Mouse (Mus musculus): ENCODE results near the gene Timm10. TPM values are rescaled to one million over a fixed set of nuclear protein-coding genes. Genes with fewer than 3 reads are reported as not detected.
"Not testable (repeated sequence)": the region's sequence is repeated elsewhere in the genome, so short reads cannot be mapped to it uniquely, and the experiment has no call there.

The Timm10 gene
- polyA plus RNA-seq, 1 experiment from 2014 or later: 28.5 TPM

- Histone ChIP-seq H3K4me2 (replicated peaks; ENCODE audit: low read depth, low read length) (peak overlapping the region; percentile 94), H3K9me3 (ENCODE audit: low read length) (no peaks in the 10 kb centered on the region), H3K9ac (replicated peaks; ENCODE audit: low read depth) (peak overlapping the region; percentile 44), H3K27me3 (replicated peaks; ENCODE audit: insufficient read depth, low read length) (no peaks in the 10 kb centered on the region), H3K4me3 (ENCODE audit: low read depth, low read length) (peak overlapping the region; percentile 75), H3K27ac (ENCODE audit: low read length) (peak overlapping the region; percentile 78), H3K4me1 (ENCODE audit: insufficient read depth, low read depth, low read length) (no peaks in the 10 kb centered on the region), H3K36me3 (ENCODE audit: insufficient read depth, low read length) (no peaks in the 10 kb centered on the region)
- ATAC-seq: peak; percentile 75
- under 1% methylated on average over 7 of the region's 16 CpGs for WGBS
- DNase-seq (ENCODE audit: low spot score): peak; percentile 95
- TF ChIP-seq EP300 (IDR thresholded peaks at IDR 0.05) (no peak), CTCF (IDR thresholded peaks at IDR 0.05) (peak; percentile 81)
Observed at GRCm38 (mm10) chr2:84799041-84799561, 27.7 kb upstream of the Timm10 start.

DNA sequence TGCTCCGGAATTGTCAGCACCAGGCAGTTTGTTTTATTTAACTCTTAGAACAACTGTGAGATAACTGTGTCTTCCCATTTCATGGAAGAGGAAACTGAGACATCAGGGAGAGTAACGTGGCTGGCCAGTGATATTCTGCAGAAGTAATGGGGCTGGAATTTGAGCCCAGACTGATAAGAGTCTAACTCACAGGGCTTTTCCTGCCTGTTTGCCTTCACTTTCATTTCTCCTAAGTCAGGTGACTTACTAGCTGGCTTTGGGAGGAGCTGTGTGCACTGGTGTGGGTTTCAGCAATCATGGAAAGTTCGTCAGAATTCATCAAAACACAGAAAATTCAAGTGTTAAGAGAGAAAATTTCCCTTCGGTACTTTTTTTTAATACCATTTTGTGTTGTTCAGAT lies 26.5 kb upstream of the Timm10 start:
- Histone ChIP-seq H3K4me3 (ENCODE audit: low read depth, low read length) (no peak overlapping the region), H3K36me3 (ENCODE audit: insufficient read depth, low read length) (no peaks in the 10 kb centered on the region), H3K9ac (replicated peaks; ENCODE audit: low read depth) (no peak overlapping the region), H3K9me3 (ENCODE audit: low read length) (no peaks in the 10 kb centered on the region), H3K27ac (ENCODE audit: low read length) (no peak overlapping the region), H3K27me3 (replicated peaks; ENCODE audit: insufficient read depth, low read length) (no peaks in the 10 kb centered on the region), H3K4me1 (ENCODE audit: insufficient read depth, low read depth, low read length) (no peaks in the 10 kb centered on the region), H3K4me2 (replicated peaks; ENCODE audit: low read depth, low read length) (no peak overlapping the region)
- DNase-seq (ENCODE audit: low spot score): peak; percentile 31
- TF ChIP-seq CTCF (IDR thresholded peaks at IDR 0.05): no peak
- no peak for TF ChIP-seq EP300 (IDR thresholded peaks at IDR 0.05)
- WGBS: 69% methylated on average over 4 of the region's 4 CpGs
- no peak for ATAC-seq

DNA sequence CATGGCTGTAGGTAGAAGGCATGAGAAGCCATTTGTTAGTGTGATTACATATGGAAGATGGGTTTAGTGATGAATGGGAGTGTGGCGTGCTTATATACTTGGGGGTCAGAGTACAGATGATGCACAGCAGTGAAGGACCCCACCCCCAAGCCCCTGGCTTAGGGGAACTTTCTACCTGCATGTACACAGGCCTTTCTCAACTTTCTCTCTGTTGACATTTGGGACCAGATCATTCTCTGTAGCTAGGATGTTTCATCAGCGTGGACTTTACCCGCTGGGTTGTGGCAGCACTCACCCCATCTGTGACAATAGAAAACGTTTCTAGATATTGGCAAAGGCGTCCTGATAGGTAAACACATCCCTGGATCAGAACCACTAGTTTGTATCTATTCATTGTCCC lies 25.6 kb upstream of the Timm10 start:
- H3K27ac ChIP-seq (ENCODE audit: low read length); H3K4me1 ChIP-seq (ENCODE audit: insufficient read depth, low read depth, low read length); DNase-seq (ENCODE audit: low spot score); H3K4me3 ChIP-seq (ENCODE audit: low read depth, low read length); H3K9ac ChIP-seq (replicated peaks; ENCODE audit: low read depth); H3K4me2 ChIP-seq (replicated peaks; ENCODE audit: low read depth, low read length); ATAC-seq; H3K9me3 ChIP-seq (ENCODE audit: low read length); H3K36me3 ChIP-seq (ENCODE audit: insufficient read depth, low read length); H3K27me3 ChIP-seq (replicated peaks; ENCODE audit: insufficient read depth, low read length): not testable (repeated sequence)
- WGBS: 77% methylated on average over 5 of the region's 5 CpGs

DNA sequence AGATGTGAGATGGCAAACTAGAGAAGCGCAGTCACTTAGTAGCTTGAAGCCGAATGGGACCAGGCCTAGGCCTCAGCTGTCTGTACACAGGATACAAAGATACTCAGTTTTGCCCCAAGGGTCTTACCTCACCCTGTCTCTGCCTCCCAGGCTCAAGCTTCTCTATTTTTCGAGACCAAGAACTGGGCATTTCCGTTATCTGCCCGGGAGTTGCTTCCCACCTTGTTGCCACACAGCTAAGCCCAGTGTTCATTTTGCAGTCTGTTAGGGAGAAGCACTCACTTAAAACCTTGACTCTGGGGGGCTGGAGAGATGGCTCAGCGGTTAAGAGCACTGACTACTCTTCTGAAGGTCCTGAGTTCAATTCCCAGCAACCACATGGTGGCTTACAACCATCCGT lies 22.8 kb upstream of the Timm10 start:
- WGBS: 85% methylated on average over 7 of the region's 7 CpGs
- no peak for TF ChIP-seq CTCF (IDR thresholded peaks at IDR 0.05)
- TF ChIP-seq EP300 (IDR thresholded peaks at IDR 0.05): no peak

GRCm38 (mm10) chr2:84806546-84806945 lies 20.3 kb upstream of the Timm10 start:
- WGBS: 42% methylated on average over 5 of the region's 5 CpGs
- ATAC-seq: no peak
- H3K27ac ChIP-seq (ENCODE audit: low read length): no peak overlapping the region

More for the DNA sequence above, 22.8 kb upstream of the Timm10 start:
- Histone ChIP-seq H3K9ac (replicated peaks; ENCODE audit: low read depth) (no peak overlapping the region), H3K4me3 (ENCODE audit: low read depth, low read length) (no peak overlapping the region), H3K4me1 (ENCODE audit: insufficient read depth, low read depth, low read length) (no peaks in the 10 kb centered on the region), H3K9me3 (ENCODE audit: low read length) (no peaks in the 10 kb centered on the region), H3K36me3 (ENCODE audit: insufficient read depth, low read length) (peaks cover 7% of the 10 kb centered on the region; the same call in 1 of the 2 replicates), H3K4me2 (replicated peaks; ENCODE audit: low read depth, low read length) (no peak overlapping the region), H3K27me3 (replicated peaks; ENCODE audit: insufficient read depth, low read length) (no peaks in the 10 kb centered on the region), H3K27ac (ENCODE audit: low read length) (no peak overlapping the region)
- DNase-seq (ENCODE audit: low spot score): no peak
- no peak for ATAC-seq

GRCm38 (mm10) chr2:84809330-84809729 lies 17.5 kb upstream of the Timm10 start:
- no peak overlapping the region for H3K27ac ChIP-seq (ENCODE audit: low read length)
- H3K4me3 ChIP-seq (ENCODE audit: low read depth, low read length): no peak overlapping the region
- H3K9me3 ChIP-seq (ENCODE audit: low read length): no peaks in the 10 kb centered on the region
- H3K27me3 ChIP-seq (replicated peaks; ENCODE audit: insufficient read depth, low read length): no peaks in the 10 kb centered on the region
- H3K36me3 ChIP-seq (ENCODE audit: insufficient read depth, low read length): peaks cover 7% of the 10 kb centered on the region; the same call in 1 of the 2 replicates
- H3K4me1 ChIP-seq (ENCODE audit: insufficient read depth, low read depth, low read length): no peaks in the 10 kb centered on the region
- TF ChIP-seq CTCF (IDR thresholded peaks at IDR 0.05) (no peak), EP300 (IDR thresholded peaks at IDR 0.05) (no peak)
- DNase-seq (ENCODE audit: low spot score) (no peak), ATAC-seq (no peak)
- H3K4me2 ChIP-seq (replicated peaks; ENCODE audit: low read depth, low read length): no peak overlapping the region
- no peak overlapping the region for H3K9ac ChIP-seq (replicated peaks; ENCODE audit: low read depth)

More at GRCm38 (mm10) chr2:84806546-84806945, 20.3 kb upstream of the Timm10 start:
- Histone ChIP-seq H3K4me2 (replicated peaks; ENCODE audit: low read depth, low read length) (no peak overlapping the region), H3K36me3 (ENCODE audit: insufficient read depth, low read length) (peaks cover 7% of the 10 kb centered on the region; the same call in 1 of the 2 replicates), H3K9me3 (ENCODE audit: low read length) (no peaks in the 10 kb centered on the region), H3K4me1 (ENCODE audit: insufficient read depth, low read depth, low read length) (no peaks in the 10 kb centered on the region), H3K27me3 (replicated peaks; ENCODE audit: insufficient read depth, low read length) (no peaks in the 10 kb centered on the region), H3K4me3 (ENCODE audit: low read depth, low read length) (no peak overlapping the region), H3K9ac (replicated peaks; ENCODE audit: low read depth) (no peak overlapping the region)
- no peak for DNase-seq (ENCODE audit: low spot score)
- TF ChIP-seq CTCF (IDR thresholded peaks at IDR 0.05) (no peak), EP300 (IDR thresholded peaks at IDR 0.05) (no peak)

GRCm38 (mm10) chr2:84810526-84810885 lies 16.3 kb upstream of the Timm10 start:
- TF ChIP-seq EP300 (IDR thresholded peaks at IDR 0.05) (no peak), CTCF (IDR thresholded peaks at IDR 0.05) (no peak)
- Histone ChIP-seq H3K36me3 (ENCODE audit: insufficient read depth, low read length) (peaks cover 7% of the 10 kb centered on the region; the same call in 1 of the 2 replicates), H3K27me3 (replicated peaks; ENCODE audit: insufficient read depth, low read length) (no peaks in the 10 kb centered on the region), H3K9me3 (ENCODE audit: low read length) (no peaks in the 10 kb centered on the region), H3K4me3 (ENCODE audit: low read depth, low read length) (no peak overlapping the region), H3K4me1 (ENCODE audit: insufficient read depth, low read depth, low read length) (no peaks in the 10 kb centered on the region), H3K4me2 (replicated peaks; ENCODE audit: low read depth, low read length) (peak overlapping the region; percentile 60; the same call in 1 of the 2 replicates), H3K27ac (ENCODE audit: low read length) (no peak overlapping the region), H3K9ac (replicated peaks; ENCODE audit: low read depth) (no peak overlapping the region)
- ATAC-seq: 0 out of 2 replicates have a peak, but pooled peaks have one; percentile 5
- DNase-seq (ENCODE audit: low spot score): no peak
- WGBS: 76% methylated on average over 6 of the region's 6 CpGs

Measured in lung, postnatal 0 days (tissue).